Mouse (Mus musculus): ENCODE measurements at regions not wholly inside any gene's neighbourhood (a gene's known extent, or its start where the extent isn't known, plus 50 kb on each side); places are given as distances from the start of the nearest gene placed in this dataset.

GRCm38 (mm10) chr9:115361191-115361590 is 51.0 kb upstream of the Stt3b start:
- Histone ChIP-seq H3K27ac (ENCODE audit: low read length) (no peak overlapping the region), H3K9ac (ENCODE audit: low read length) (no peak overlapping the region), H3K4me2 (ENCODE audit: low read depth, low read length) (no peak overlapping the region), H3K9me3 (ENCODE audit: control insufficient read depth, low read length) (no peaks in the 10 kb centered on the region), H3K36me3 (ENCODE audit: control insufficient read depth, insufficient read depth, low read length) (no peaks in the 10 kb centered on the region), H3K4me1 (replicated peaks; ENCODE audit: control insufficient read depth, insufficient read depth, low read length) (peaks cover under 1% of the 10 kb centered on the region; the same call in 1 of the 2 replicates), H3K4me3 (ENCODE audit: low read length) (no peak overlapping the region), H3K27me3 (ENCODE audit: control insufficient read depth, insufficient read depth, low read depth, low read length) (no peaks in the 10 kb centered on the region)
- no peak for ATAC-seq (ENCODE audit: low read depth)
- WGBS, result 52% methylated on average over 5 of the region's 5 CpGs

GRCm38 (mm10) chr9:115361881-115362280 is 51.7 kb upstream of the Stt3b start:
- H3K4me1 ChIP-seq (replicated peaks; ENCODE audit: control insufficient read depth, insufficient read depth, low read length), result no peaks in the 10 kb centered on the region
- no peaks in the 10 kb centered on the region for H3K27me3 ChIP-seq (ENCODE audit: control insufficient read depth, insufficient read depth, low read depth, low read length)
- no peak overlapping the region for H3K27ac ChIP-seq (ENCODE audit: low read length)
- H3K9me3 ChIP-seq (ENCODE audit: control insufficient read depth, low read length), result no peaks in the 10 kb centered on the region
- WGBS, result 85% methylated on average over 11 of the region's 11 CpGs
- H3K9ac ChIP-seq (ENCODE audit: low read length), result no peak overlapping the region
- no peak overlapping the region for H3K4me3 ChIP-seq (ENCODE audit: low read length)
- no peak for ATAC-seq (ENCODE audit: low read depth)
- H3K36me3 ChIP-seq (ENCODE audit: control insufficient read depth, insufficient read depth, low read length), result no peaks in the 10 kb centered on the region
- no peak overlapping the region for H3K4me2 ChIP-seq (ENCODE audit: low read depth, low read length)

- H3K9ac ChIP-seq (ENCODE audit: low read length), result no peak overlapping the region
- H3K27me3 ChIP-seq (ENCODE audit: control insufficient read depth, insufficient read depth, low read depth, low read length), result no peaks in the 10 kb centered on the region
- H3K9me3 ChIP-seq (ENCODE audit: control insufficient read depth, low read length), result no peaks in the 10 kb centered on the region
- no peak for ATAC-seq (ENCODE audit: low read depth)
- no peaks in the 10 kb centered on the region for H3K4me1 ChIP-seq (replicated peaks; ENCODE audit: control insufficient read depth, insufficient read depth, low read length)
- no peak overlapping the region for H3K27ac ChIP-seq (ENCODE audit: low read length)
- H3K4me2 ChIP-seq (ENCODE audit: low read depth, low read length), result no peak overlapping the region
- no peaks in the 10 kb centered on the region for H3K36me3 ChIP-seq (ENCODE audit: control insufficient read depth, insufficient read depth, low read length)
- WGBS, result 86% methylated on average over 4 of the region's 4 CpGs
- H3K4me3 ChIP-seq (ENCODE audit: low read length), result no peak overlapping the region
Observed at GRCm38 (mm10) chr9:115362486-115362885, 52.3 kb upstream of the Stt3b start.

- Histone ChIP-seq H3K27me3 (ENCODE audit: control insufficient read depth, insufficient read depth, low read depth, low read length) (no peaks in the 10 kb centered on the region), H3K9ac (ENCODE audit: low read length) (no peak overlapping the region), H3K27ac (ENCODE audit: low read length) (no peak overlapping the region), H3K4me2 (ENCODE audit: low read depth, low read length) (no peak overlapping the region), H3K36me3 (ENCODE audit: control insufficient read depth, insufficient read depth, low read length) (no peaks in the 10 kb centered on the region), H3K9me3 (ENCODE audit: control insufficient read depth, low read length) (no peaks in the 10 kb centered on the region), H3K4me3 (ENCODE audit: low read length) (no peak overlapping the region), H3K4me1 (replicated peaks; ENCODE audit: control insufficient read depth, insufficient read depth, low read length) (no peaks in the 10 kb centered on the region)
- 83% methylated on average over 16 of the region's 16 CpGs for WGBS
- ATAC-seq (ENCODE audit: low read depth), result no peak
Observed at GRCm38 (mm10) chr9:115364919-115365861, 55.0 kb upstream of the Stt3b start.

GRCm38 (mm10) chr9:115367808-115368207 is 57.6 kb upstream of the Stt3b start:
- H3K4me1 ChIP-seq (replicated peaks; ENCODE audit: control insufficient read depth, insufficient read depth, low read length), result no peaks in the 10 kb centered on the region
- H3K4me2 ChIP-seq (ENCODE audit: low read depth, low read length), result no peak overlapping the region

GRCm38 (mm10) chr9:115380276-115380675 is 70.1 kb upstream of the Stt3b start:
- H3K4me1 ChIP-seq (replicated peaks; ENCODE audit: control insufficient read depth, insufficient read depth, low read length), result peaks cover 8% of the 10 kb centered on the region
- no peak for ATAC-seq (ENCODE audit: low read depth)
- H3K4me3 ChIP-seq (ENCODE audit: low read length), result no peak overlapping the region
- H3K9ac ChIP-seq (ENCODE audit: low read length), result no peak overlapping the region
- WGBS, result 65% methylated on average over 15 of the region's 15 CpGs
- no peaks in the 10 kb centered on the region for H3K36me3 ChIP-seq (ENCODE audit: control insufficient read depth, insufficient read depth, low read length)
- H3K27me3 ChIP-seq (ENCODE audit: control insufficient read depth, insufficient read depth, low read depth, low read length), result no peaks in the 10 kb centered on the region
- H3K4me2 ChIP-seq (ENCODE audit: low read depth, low read length), result no peak overlapping the region
- H3K27ac ChIP-seq (ENCODE audit: low read length), result no peak overlapping the region
- no peaks in the 10 kb centered on the region for H3K9me3 ChIP-seq (ENCODE audit: control insufficient read depth, low read length)

More at GRCm38 (mm10) chr9:115367808-115368207, 57.6 kb upstream of the Stt3b start:
- H3K27ac ChIP-seq (ENCODE audit: low read length), result no peak overlapping the region
- no peak overlapping the region for H3K9ac ChIP-seq (ENCODE audit: low read length)
- H3K27me3 ChIP-seq (ENCODE audit: control insufficient read depth, insufficient read depth, low read depth, low read length), result no peaks in the 10 kb centered on the region
- no peak overlapping the region for H3K4me3 ChIP-seq (ENCODE audit: low read length)
- no peak for ATAC-seq (ENCODE audit: low read depth)
- no peaks in the 10 kb centered on the region for H3K36me3 ChIP-seq (ENCODE audit: control insufficient read depth, insufficient read depth, low read length)
- H3K9me3 ChIP-seq (ENCODE audit: control insufficient read depth, low read length), result no peaks in the 10 kb centered on the region
- 59% methylated on average over 3 of the region's 3 CpGs for WGBS

- peaks cover 8% of the 10 kb centered on the region for H3K4me1 ChIP-seq (replicated peaks; ENCODE audit: control insufficient read depth, insufficient read depth, low read length)
- no peak overlapping the region for H3K9ac ChIP-seq (ENCODE audit: low read length)
- no peak overlapping the region for H3K27ac ChIP-seq (ENCODE audit: low read length)
- no peak overlapping the region for H3K4me3 ChIP-seq (ENCODE audit: low read length)
- H3K9me3 ChIP-seq (ENCODE audit: control insufficient read depth, low read length), result no peaks in the 10 kb centered on the region
- 69% methylated on average over 12 of the region's 12 CpGs for WGBS
- no peaks in the 10 kb centered on the region for H3K27me3 ChIP-seq (ENCODE audit: control insufficient read depth, insufficient read depth, low read depth, low read length)
- no peak overlapping the region for H3K4me2 ChIP-seq (ENCODE audit: low read depth, low read length)
- no peaks in the 10 kb centered on the region for H3K36me3 ChIP-seq (ENCODE audit: control insufficient read depth, insufficient read depth, low read length)
- ATAC-seq (ENCODE audit: low read depth), result no peak
Observed at GRCm38 (mm10) chr9:115382824-115383475, 72.7 kb upstream of the Stt3b start.

GRCm38 (mm10) chr9:115383935-115384334 is 73.7 kb upstream of the Stt3b start:
- Histone ChIP-seq H3K4me2 (ENCODE audit: low read depth, low read length) (no peak overlapping the region), H3K36me3 (ENCODE audit: control insufficient read depth, insufficient read depth, low read length) (no peaks in the 10 kb centered on the region), H3K4me1 (replicated peaks; ENCODE audit: control insufficient read depth, insufficient read depth, low read length) (peaks cover 8% of the 10 kb centered on the region), H3K27me3 (ENCODE audit: control insufficient read depth, insufficient read depth, low read depth, low read length) (no peaks in the 10 kb centered on the region), H3K4me3 (ENCODE audit: low read length) (no peak overlapping the region), H3K9me3 (ENCODE audit: control insufficient read depth, low read length) (no peaks in the 10 kb centered on the region), H3K9ac (ENCODE audit: low read length) (no peak overlapping the region), H3K27ac (ENCODE audit: low read length) (0 out of 2 replicates have a peak overlapping the region, but pooled peaks have one; percentile 3)
- ATAC-seq (ENCODE audit: low read depth), result peak; percentile 91
- WGBS, result 22% methylated on average over 4 of the region's 4 CpGs

- Histone ChIP-seq H3K27me3 (ENCODE audit: control insufficient read depth, insufficient read depth, low read depth, low read length) (no peaks in the 10 kb centered on the region), H3K27ac (ENCODE audit: low read length) (peak overlapping the region; percentile 4; the same call in 1 of the 2 replicates), H3K9ac (ENCODE audit: low read length) (no peak overlapping the region), H3K4me2 (ENCODE audit: low read depth, low read length) (no peak overlapping the region), H3K4me3 (ENCODE audit: low read length) (no peak overlapping the region), H3K36me3 (ENCODE audit: control insufficient read depth, insufficient read depth, low read length) (no peaks in the 10 kb centered on the region), H3K9me3 (ENCODE audit: control insufficient read depth, low read length) (no peaks in the 10 kb centered on the region), H3K4me1 (replicated peaks; ENCODE audit: control insufficient read depth, insufficient read depth, low read length) (peaks cover 8% of the 10 kb centered on the region)
- 73% methylated on average over 1 of the region's 1 CpGs for WGBS
- ATAC-seq (ENCODE audit: low read depth), result peak; percentile 77; the same call in 1 of the 2 replicates
Observed at GRCm38 (mm10) chr9:115384345-115384744, 74.1 kb upstream of the Stt3b start.
